Mouse (Mus musculus): ENCODE data around the gene Spg11. TPM values are rescaled to one million over a fixed set of nuclear protein-coding genes. Genes with fewer than 3 reads are reported as not detected.
A peak's percentile ranks its signal among the peaks of the same experiment; 100 is the strongest.

Spg11 gene
- polyA plus RNA-seq, 1 experiment, result 9.7 TPM

DNA sequence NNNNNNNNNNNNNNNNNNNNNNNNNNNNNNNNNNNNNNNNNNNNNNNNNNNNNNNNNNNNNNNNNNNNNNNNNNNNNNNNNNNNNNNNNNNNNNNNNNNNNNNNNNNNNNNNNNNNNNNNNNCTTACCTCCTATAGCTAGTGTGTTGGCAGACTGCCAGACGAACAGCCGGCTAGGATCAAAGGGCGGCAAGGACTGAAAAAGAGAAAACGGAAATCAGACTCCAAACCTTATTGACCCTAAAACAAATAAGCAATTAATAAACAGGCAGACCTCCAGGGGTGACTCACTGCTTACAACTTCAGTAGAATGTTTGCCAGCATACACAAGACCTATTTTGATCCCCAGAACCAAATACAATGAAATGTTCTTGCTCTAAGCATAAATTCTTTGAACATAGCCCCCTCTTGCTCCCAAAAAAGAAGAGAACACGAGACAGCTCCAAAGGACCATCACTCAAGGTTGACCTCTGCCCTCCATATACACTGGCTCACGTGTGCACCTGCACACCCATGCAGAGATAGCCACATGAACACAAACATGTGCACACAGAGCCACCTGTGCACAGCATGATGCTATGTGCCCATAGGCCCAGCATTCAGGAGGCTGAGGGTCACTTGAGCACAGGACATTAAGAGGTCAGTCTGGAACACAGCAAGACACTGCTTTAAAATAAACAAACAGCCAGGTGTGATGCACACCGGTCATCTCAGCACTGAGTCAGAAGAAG, 36.3 kb downstream of the Spg11 start:
- no peak overlapping the region for H3K27ac ChIP-seq (ENCODE audit: insufficient read depth, low read length)
- no peaks in the 10 kb centered on the region for H3K4me1 ChIP-seq (ENCODE audit: control insufficient read depth, insufficient read depth, low read length)
- no peak overlapping the region for H3K4me3 ChIP-seq (ENCODE audit: insufficient read depth, low read length)
- TF ChIP-seq CTCF (IDR thresholded peaks at IDR 0.05; ENCODE audit: extremely low read depth, insufficient read depth, low read length) (no peak), POLR2A (IDR thresholded peaks at IDR 0.05; ENCODE audit: extremely low read depth, insufficient read depth, low read length) (no peak)

DNA sequence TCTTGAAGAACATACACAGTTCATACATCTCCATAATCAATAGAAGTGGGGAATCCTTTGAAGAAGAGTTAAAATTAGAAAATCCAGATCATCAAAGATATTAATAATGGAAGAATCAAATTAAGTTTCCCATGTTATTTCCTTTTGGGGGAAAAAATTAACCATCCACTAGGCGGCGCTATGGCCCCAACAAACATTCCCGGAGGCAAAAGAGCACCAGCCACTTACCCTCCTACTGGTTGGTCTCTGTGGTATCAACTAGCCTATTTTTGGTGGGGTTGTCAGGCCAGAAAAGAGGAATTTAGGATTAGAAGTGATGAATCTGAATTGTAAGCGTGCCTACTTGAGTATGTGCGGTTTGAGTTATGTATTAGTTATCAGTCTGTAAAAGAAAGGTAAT, 48.3 kb downstream of the Spg11 start:
- H3K27ac ChIP-seq (ENCODE audit: insufficient read depth, low read length), result no peak overlapping the region
- TF ChIP-seq CTCF (IDR thresholded peaks at IDR 0.05; ENCODE audit: extremely low read depth, insufficient read depth, low read length), result peak; percentile 63
- TF ChIP-seq POLR2A (IDR thresholded peaks at IDR 0.05; ENCODE audit: extremely low read depth, insufficient read depth, low read length), result no peak
- H3K4me1 ChIP-seq (ENCODE audit: control insufficient read depth, insufficient read depth, low read length), result no peaks in the 10 kb centered on the region
- H3K4me3 ChIP-seq (ENCODE audit: insufficient read depth, low read length), result no peak overlapping the region

DNA sequence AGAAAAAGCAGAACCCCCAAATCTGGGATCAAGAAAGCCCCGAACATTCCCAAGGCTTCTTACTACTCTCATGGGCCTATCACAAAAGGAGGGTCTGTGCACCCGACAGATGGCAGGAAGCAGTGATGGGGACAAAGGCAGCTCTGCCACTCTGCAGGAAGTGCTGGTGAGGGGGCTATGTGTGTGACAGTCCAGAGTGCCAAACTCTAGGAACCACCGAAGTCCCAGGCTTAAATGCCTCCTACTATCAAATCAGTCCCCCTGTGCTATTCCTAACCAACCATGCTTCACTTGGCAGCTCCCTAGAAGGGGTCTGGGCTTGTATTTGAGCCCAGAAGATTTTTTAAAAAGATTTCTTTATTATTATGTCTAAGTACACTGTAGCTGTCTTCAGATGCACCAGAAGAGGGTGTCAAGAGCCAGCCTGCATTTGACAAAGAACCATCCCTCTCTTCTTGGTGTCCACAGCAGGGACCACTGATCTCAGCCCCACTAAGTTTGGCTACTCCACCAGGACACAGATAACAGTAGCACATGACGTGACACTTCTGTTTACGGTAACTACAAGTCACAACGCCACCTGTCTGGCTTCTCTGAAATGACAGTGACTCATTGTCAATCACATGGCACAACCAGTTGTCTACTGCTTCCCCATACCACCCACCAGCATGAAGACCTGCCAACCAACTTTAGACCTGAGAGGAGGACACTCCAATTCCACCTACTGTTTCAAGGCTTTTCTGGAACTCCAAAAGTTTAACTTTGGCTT, 48.9 kb downstream of the Spg11 start:
- H3K27ac ChIP-seq (ENCODE audit: insufficient read depth, low read length), result no peak overlapping the region
- no peak for TF ChIP-seq POLR2A (IDR thresholded peaks at IDR 0.05; ENCODE audit: extremely low read depth, insufficient read depth, low read length)
- TF ChIP-seq CTCF (IDR thresholded peaks at IDR 0.05; ENCODE audit: extremely low read depth, insufficient read depth, low read length), result 0 out of 2 replicates have a peak, but pooled peaks have one; percentile 7
- H3K4me3 ChIP-seq (ENCODE audit: insufficient read depth, low read length), result no peak overlapping the region
- no peaks in the 10 kb centered on the region for H3K4me1 ChIP-seq (ENCODE audit: control insufficient read depth, insufficient read depth, low read length)

DNA sequence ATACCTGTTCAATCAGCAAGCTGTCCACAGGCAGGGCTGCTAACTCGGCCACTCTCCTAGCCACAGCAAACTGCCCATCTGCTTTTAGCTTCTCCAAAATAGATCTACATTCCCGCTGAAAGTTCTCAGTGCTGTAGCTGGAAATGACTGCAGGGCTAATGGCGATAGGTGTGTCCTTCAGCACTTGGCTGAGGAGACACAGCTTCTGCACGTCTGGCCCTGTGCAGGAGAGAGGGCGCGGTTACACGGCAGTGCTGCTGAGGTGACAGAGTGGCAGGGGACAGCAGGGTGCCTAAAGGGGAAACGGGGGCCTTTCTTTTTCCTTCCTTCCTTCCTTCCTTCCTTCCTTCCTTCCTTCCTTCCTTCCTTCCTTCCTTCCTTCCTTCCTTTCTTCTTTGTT, 51.9 kb downstream of the Spg11 start:
- Histone ChIP-seq H3K27ac (ENCODE audit: insufficient read depth, low read length) (no peak overlapping the region), H3K4me3 (ENCODE audit: insufficient read depth, low read length) (no peak overlapping the region), H3K4me1 (ENCODE audit: control insufficient read depth, insufficient read depth, low read length) (peaks cover 5% of the 10 kb centered on the region)
- TF ChIP-seq CTCF (IDR thresholded peaks at IDR 0.05; ENCODE audit: extremely low read depth, insufficient read depth, low read length), result no peak
- no peak for TF ChIP-seq POLR2A (IDR thresholded peaks at IDR 0.05; ENCODE audit: extremely low read depth, insufficient read depth, low read length)

DNA sequence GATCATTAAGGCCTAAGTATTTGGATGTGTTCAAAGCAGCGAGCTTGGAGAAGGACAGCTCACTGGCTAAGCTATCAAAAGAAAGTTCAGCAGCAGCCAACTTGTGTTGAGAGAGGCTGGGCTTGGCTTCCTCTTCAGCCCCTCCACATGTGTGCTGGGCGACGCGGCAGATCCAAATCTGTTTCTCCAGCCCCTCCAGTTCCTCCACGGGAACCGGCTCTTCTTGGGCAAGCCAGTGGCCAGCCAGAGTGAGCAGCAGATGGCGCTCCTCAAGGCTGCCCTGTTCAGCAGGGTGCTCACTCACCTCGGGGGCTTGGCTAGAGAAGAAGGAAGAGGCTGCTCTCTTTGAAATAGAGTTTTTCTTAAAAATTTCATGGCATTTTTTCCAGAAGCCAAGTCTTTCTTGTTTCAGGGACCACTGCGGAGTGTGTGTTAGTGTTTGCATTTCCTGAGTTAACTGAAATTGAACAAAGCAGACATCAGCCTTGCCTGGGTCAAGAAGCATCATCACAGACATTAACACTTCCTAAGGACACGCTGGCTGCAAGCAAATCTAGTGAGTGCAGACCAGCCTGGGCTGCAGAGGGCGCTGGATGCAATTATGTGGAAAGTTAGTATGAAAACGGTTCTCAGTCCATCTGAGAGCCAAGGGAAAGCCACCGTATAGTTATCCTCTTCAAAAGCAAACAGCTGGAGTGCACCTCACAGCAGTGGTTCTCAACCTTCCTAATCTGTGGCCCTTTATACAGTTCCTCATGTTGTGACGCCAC, 52.8 kb downstream of the Spg11 start:
- Histone ChIP-seq H3K4me3 (ENCODE audit: insufficient read depth, low read length) (no peak overlapping the region), H3K27ac (ENCODE audit: insufficient read depth, low read length) (no peak overlapping the region), H3K4me1 (ENCODE audit: control insufficient read depth, insufficient read depth, low read length) (peaks cover 5% of the 10 kb centered on the region)
- TF ChIP-seq CTCF (IDR thresholded peaks at IDR 0.05; ENCODE audit: extremely low read depth, insufficient read depth, low read length), result peak; percentile 36
- no peak for TF ChIP-seq POLR2A (IDR thresholded peaks at IDR 0.05; ENCODE audit: extremely low read depth, insufficient read depth, low read length)

DNA sequence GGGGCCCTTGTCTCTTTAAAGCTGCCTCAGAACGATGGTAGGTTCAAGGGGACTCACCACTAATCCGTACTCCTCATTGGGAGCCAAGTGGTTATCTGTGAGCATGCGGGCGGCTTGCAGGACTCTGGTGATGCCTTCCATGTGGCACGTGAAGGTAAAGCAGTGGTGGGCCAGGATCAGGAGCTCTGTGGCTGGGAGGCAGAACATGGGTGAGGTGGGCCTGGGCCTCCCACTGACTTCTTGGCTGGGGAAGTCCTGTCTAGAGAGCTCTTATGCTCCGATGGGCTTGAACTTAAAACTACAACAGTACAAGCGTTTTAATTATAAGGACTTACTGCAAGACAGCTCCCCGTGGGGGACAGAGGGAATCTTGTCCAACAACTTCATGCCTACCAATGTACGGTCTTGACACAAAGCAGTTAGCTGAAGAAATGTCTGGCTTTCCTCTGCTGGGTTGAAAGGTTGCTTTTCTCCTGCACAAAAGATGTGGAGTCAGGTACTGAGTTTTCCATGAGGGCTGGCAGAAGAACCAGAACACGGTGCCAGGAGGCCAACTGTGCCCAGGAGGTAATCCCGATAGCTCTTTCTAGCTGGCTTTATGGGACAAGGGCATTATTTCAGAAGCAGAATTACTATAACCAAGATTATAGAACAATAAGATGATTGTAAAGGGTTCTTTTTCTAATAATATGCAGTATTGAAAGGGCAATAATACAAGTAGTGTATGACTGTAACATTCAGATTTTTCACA, 58.6 kb downstream of the Spg11 start:
- TF ChIP-seq CTCF (IDR thresholded peaks at IDR 0.05; ENCODE audit: extremely low read depth, insufficient read depth, low read length) (no peak), POLR2A (IDR thresholded peaks at IDR 0.05; ENCODE audit: extremely low read depth, insufficient read depth, low read length) (no peak)

DNA sequence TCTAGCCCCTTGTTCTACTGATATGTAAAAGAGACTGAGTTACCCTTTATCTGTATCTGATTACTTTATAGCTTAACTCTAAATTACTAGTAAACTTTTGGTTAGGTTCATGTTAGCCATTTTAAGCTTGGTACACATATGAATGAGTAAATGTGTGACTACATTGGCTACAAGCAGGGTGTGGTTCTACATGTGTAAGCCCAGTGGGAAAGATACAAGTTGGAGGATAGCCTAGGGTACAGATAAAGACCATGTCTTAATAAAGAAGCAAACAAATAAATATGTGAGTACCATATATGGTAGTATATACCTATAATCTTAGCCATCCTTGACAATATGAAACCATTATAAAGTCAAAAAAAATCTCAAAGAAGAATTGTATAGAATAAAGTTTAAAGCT, 74.3 kb downstream of the Spg11 start:
- Histone ChIP-seq H3K4me3 (ENCODE audit: insufficient read depth, low read length) (no peak overlapping the region), H3K4me1 (ENCODE audit: control insufficient read depth, insufficient read depth, low read length) (no peaks in the 10 kb centered on the region), H3K27ac (ENCODE audit: insufficient read depth, low read length) (no peak overlapping the region)
- TF ChIP-seq CTCF (IDR thresholded peaks at IDR 0.05; ENCODE audit: extremely low read depth, insufficient read depth, low read length) (no peak), POLR2A (IDR thresholded peaks at IDR 0.05; ENCODE audit: extremely low read depth, insufficient read depth, low read length) (no peak)

More for the DNA sequence above, 58.6 kb downstream of the Spg11 start:
- H3K4me1 ChIP-seq (ENCODE audit: control insufficient read depth, insufficient read depth, low read length), result peaks cover 7% of the 10 kb centered on the region
- H3K27ac ChIP-seq (ENCODE audit: insufficient read depth, low read length), result no peak overlapping the region
- H3K4me3 ChIP-seq (ENCODE audit: insufficient read depth, low read length), result no peak overlapping the region

DNA sequence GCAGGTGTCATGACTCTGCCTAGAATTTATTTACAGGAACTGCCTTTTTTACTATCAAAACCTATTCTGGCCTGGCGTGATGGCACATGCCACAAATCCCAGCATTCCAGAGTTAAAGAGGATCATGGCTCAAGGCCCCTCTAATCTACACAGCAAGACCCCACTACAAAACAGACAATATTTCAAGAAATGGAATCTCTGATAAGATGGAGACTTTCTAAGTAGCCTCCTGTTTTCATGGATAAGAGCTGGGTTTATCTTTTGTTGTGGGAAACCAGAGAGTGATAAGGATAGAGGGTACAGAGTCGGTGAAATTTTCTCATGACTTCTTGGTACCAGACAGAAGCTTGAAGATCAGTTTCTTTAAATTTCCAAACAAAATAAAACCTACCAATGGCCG, 82.1 kb downstream of the Spg11 start:
- no peaks in the 10 kb centered on the region for H3K4me1 ChIP-seq (ENCODE audit: control insufficient read depth, insufficient read depth, low read length)
- TF ChIP-seq CTCF (IDR thresholded peaks at IDR 0.05; ENCODE audit: extremely low read depth, insufficient read depth, low read length), result no peak
- no peak for TF ChIP-seq POLR2A (IDR thresholded peaks at IDR 0.05; ENCODE audit: extremely low read depth, insufficient read depth, low read length)

DNA sequence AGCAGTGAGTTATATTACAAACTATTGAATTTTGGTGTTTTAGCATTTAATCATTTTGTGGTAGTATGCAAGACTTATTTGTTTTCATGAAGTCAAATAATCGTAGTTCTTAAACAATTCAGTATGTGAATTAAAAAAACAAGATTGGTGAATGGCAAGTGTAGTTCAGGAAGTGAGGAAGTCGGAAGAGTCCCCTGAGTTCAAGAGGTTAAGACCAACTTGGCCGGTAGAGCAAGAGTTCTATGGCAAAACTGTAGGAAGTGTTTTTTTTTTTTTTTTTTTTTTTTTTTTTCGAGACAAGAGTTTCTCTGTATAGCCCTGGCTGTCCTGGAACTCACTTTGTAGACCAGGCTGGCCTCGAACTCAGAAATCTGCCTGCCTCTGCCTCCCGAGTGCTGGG, 86.2 kb downstream of the Spg11 start:
- H3K4me3 ChIP-seq (ENCODE audit: insufficient read depth, low read length), result no peak overlapping the region
- H3K4me1 ChIP-seq (ENCODE audit: control insufficient read depth, insufficient read depth, low read length), result no peaks in the 10 kb centered on the region
- TF ChIP-seq POLR2A (IDR thresholded peaks at IDR 0.05; ENCODE audit: extremely low read depth, insufficient read depth, low read length) (no peak), CTCF (IDR thresholded peaks at IDR 0.05; ENCODE audit: extremely low read depth, insufficient read depth, low read length) (no peak)
- no peak overlapping the region for H3K27ac ChIP-seq (ENCODE audit: insufficient read depth, low read length)

More for the DNA sequence above, 82.1 kb downstream of the Spg11 start:
- H3K27ac ChIP-seq (ENCODE audit: insufficient read depth, low read length), result no peak overlapping the region
- H3K4me3 ChIP-seq (ENCODE audit: insufficient read depth, low read length), result no peak overlapping the region

Data from cortical plate, adult 2 months (tissue).